Mouse (Mus musculus): ENCODE results near the gene Poll. TPM values are rescaled to one million over a fixed set of nuclear protein-coding genes. Genes with fewer than 3 reads are reported as not detected.

Poll gene
- polyA plus RNA-seq, 1 experiment from 2014 or later, result 5.8 TPM

- Histone ChIP-seq H3K4me3 (ENCODE audit: low read depth, low read length) (no peak overlapping the region), H3K9me3 (ENCODE audit: control insufficient read depth) (no peaks in the 10 kb centered on the region), H3K27ac (ENCODE audit: low read depth, low read length) (no peak overlapping the region), H3K36me3 (ENCODE audit: control insufficient read depth, insufficient read depth) (no peaks in the 10 kb centered on the region; the same call in 1 of the 2 replicates), H3K27me3 (replicated peaks; ENCODE audit: control insufficient read depth, insufficient read depth, low read length) (no peaks in the 10 kb centered on the region), H3K4me2 (replicated peaks; ENCODE audit: low read depth) (no peak overlapping the region), H3K9ac (ENCODE audit: low read depth, low read length) (no peak overlapping the region), H3K4me1 (replicated peaks; ENCODE audit: control insufficient read depth, insufficient read depth, low read length) (no peaks in the 10 kb centered on the region)
- ATAC-seq, result no peak
- 79% methylated on average over 6 of the region's 6 CpGs for WGBS
- no peak for TF ChIP-seq CTCF (IDR thresholded peaks at IDR 0.05; ENCODE audit: low read depth)
Observed at GRCm38 (mm10) chr19:45596434-45596833, 36.1 kb upstream of the Poll start.

- no peaks in the 10 kb centered on the region for H3K4me1 ChIP-seq (replicated peaks; ENCODE audit: control insufficient read depth, insufficient read depth, low read length)
- H3K27ac ChIP-seq (ENCODE audit: low read depth, low read length), result no peak overlapping the region
- no peak for ATAC-seq
- no peaks in the 10 kb centered on the region for H3K27me3 ChIP-seq (replicated peaks; ENCODE audit: control insufficient read depth, insufficient read depth, low read length)
- H3K4me3 ChIP-seq (ENCODE audit: low read depth, low read length), result no peak overlapping the region
- 66% methylated on average over 7 of the region's 7 CpGs for WGBS
- H3K4me2 ChIP-seq (replicated peaks; ENCODE audit: low read depth), result no peak overlapping the region
- no peak for TF ChIP-seq CTCF (IDR thresholded peaks at IDR 0.05; ENCODE audit: low read depth)
- no peaks in the 10 kb centered on the region for H3K9me3 ChIP-seq (ENCODE audit: control insufficient read depth)
- H3K36me3 ChIP-seq (ENCODE audit: control insufficient read depth, insufficient read depth), result no peaks in the 10 kb centered on the region; the same call in 1 of the 2 replicates
- no peak overlapping the region for H3K9ac ChIP-seq (ENCODE audit: low read depth, low read length)
Observed at GRCm38 (mm10) chr19:45596019-45596418, 35.7 kb upstream of the Poll start.

GRCm38 (mm10) chr19:45595481-45595880 is 35.1 kb upstream of the Poll start:
- no peak overlapping the region for H3K4me3 ChIP-seq (ENCODE audit: low read depth, low read length)
- H3K36me3 ChIP-seq (ENCODE audit: control insufficient read depth, insufficient read depth), result no peaks in the 10 kb centered on the region; the same call in 1 of the 2 replicates
- TF ChIP-seq CTCF (IDR thresholded peaks at IDR 0.05; ENCODE audit: low read depth), result no peak
- ATAC-seq, result no peak
- H3K9me3 ChIP-seq (ENCODE audit: control insufficient read depth), result no peaks in the 10 kb centered on the region
- 93% methylated on average over 6 of the region's 6 CpGs for WGBS
- H3K4me2 ChIP-seq (replicated peaks; ENCODE audit: low read depth), result no peak overlapping the region
- no peaks in the 10 kb centered on the region for H3K4me1 ChIP-seq (replicated peaks; ENCODE audit: control insufficient read depth, insufficient read depth, low read length)
- no peaks in the 10 kb centered on the region for H3K27me3 ChIP-seq (replicated peaks; ENCODE audit: control insufficient read depth, insufficient read depth, low read length)
- H3K9ac ChIP-seq (ENCODE audit: low read depth, low read length), result no peak overlapping the region
- no peak overlapping the region for H3K27ac ChIP-seq (ENCODE audit: low read depth, low read length)

- H3K36me3 ChIP-seq (ENCODE audit: control insufficient read depth, insufficient read depth), result no peaks in the 10 kb centered on the region
- no peaks in the 10 kb centered on the region for H3K27me3 ChIP-seq (replicated peaks; ENCODE audit: control insufficient read depth, insufficient read depth, low read length)
- no peak overlapping the region for H3K4me3 ChIP-seq (ENCODE audit: low read depth, low read length)
- no peak overlapping the region for H3K9ac ChIP-seq (ENCODE audit: low read depth, low read length)
- WGBS, result 92% methylated on average over 7 of the region's 7 CpGs
- no peak overlapping the region for H3K4me2 ChIP-seq (replicated peaks; ENCODE audit: low read depth)
- no peaks in the 10 kb centered on the region for H3K4me1 ChIP-seq (replicated peaks; ENCODE audit: control insufficient read depth, insufficient read depth, low read length)
- no peak for TF ChIP-seq CTCF (IDR thresholded peaks at IDR 0.05; ENCODE audit: low read depth)
- ATAC-seq, result no peak
- H3K9me3 ChIP-seq (ENCODE audit: control insufficient read depth), result no peaks in the 10 kb centered on the region
- H3K27ac ChIP-seq (ENCODE audit: low read depth, low read length), result no peak overlapping the region
Observed at GRCm38 (mm10) chr19:45594079-45594478, 33.7 kb upstream of the Poll start.

- Histone ChIP-seq H3K9ac (ENCODE audit: low read depth, low read length) (no peak overlapping the region), H3K36me3 (ENCODE audit: control insufficient read depth, insufficient read depth) (peaks cover 8% of the 10 kb centered on the region; the same call in 1 of the 2 replicates), H3K4me2 (replicated peaks; ENCODE audit: low read depth) (no peak overlapping the region), H3K27ac (ENCODE audit: low read depth, low read length) (no peak overlapping the region), H3K4me1 (replicated peaks; ENCODE audit: control insufficient read depth, insufficient read depth, low read length) (no peaks in the 10 kb centered on the region), H3K27me3 (replicated peaks; ENCODE audit: control insufficient read depth, insufficient read depth, low read length) (no peaks in the 10 kb centered on the region), H3K9me3 (ENCODE audit: control insufficient read depth) (no peaks in the 10 kb centered on the region), H3K4me3 (ENCODE audit: low read depth, low read length) (no peak overlapping the region)
- WGBS, result 95% methylated on average over 9 of the region's 9 CpGs
- ATAC-seq, result no peak
- TF ChIP-seq CTCF (IDR thresholded peaks at IDR 0.05; ENCODE audit: low read depth), result no peak
Observed at GRCm38 (mm10) chr19:45592916-45593315, 32.6 kb upstream of the Poll start.

GRCm38 (mm10) chr19:45591704-45592103 is 31.4 kb upstream of the Poll start:
- ATAC-seq, result no peak
- Histone ChIP-seq H3K4me2 (replicated peaks; ENCODE audit: low read depth) (no peak overlapping the region), H3K27ac (ENCODE audit: low read depth, low read length) (no peak overlapping the region), H3K4me3 (ENCODE audit: low read depth, low read length) (no peak overlapping the region), H3K36me3 (ENCODE audit: control insufficient read depth, insufficient read depth) (peaks cover 9% of the 10 kb centered on the region; the same call in 1 of the 2 replicates), H3K27me3 (replicated peaks; ENCODE audit: control insufficient read depth, insufficient read depth, low read length) (no peaks in the 10 kb centered on the region), H3K4me1 (replicated peaks; ENCODE audit: control insufficient read depth, insufficient read depth, low read length) (no peaks in the 10 kb centered on the region), H3K9ac (ENCODE audit: low read depth, low read length) (no peak overlapping the region), H3K9me3 (ENCODE audit: control insufficient read depth) (no peaks in the 10 kb centered on the region)
- 60% methylated on average over 7 of the region's 7 CpGs for WGBS
- no peak for TF ChIP-seq CTCF (IDR thresholded peaks at IDR 0.05; ENCODE audit: low read depth)

- no peak for ATAC-seq
- WGBS, result 93% methylated on average over 6 of the region's 6 CpGs
Observed at GRCm38 (mm10) chr19:45589761-45590160, 29.4 kb upstream of the Poll start.

More at GRCm38 (mm10) chr19:45589761-45590160, 29.4 kb upstream of the Poll start:
- peaks cover 9% of the 10 kb centered on the region; the same call in 1 of the 2 replicates for H3K36me3 ChIP-seq (ENCODE audit: control insufficient read depth, insufficient read depth)
- H3K4me2 ChIP-seq (replicated peaks; ENCODE audit: low read depth), result no peak overlapping the region
- no peak for TF ChIP-seq CTCF (IDR thresholded peaks at IDR 0.05; ENCODE audit: low read depth)
- no peak overlapping the region for H3K9ac ChIP-seq (ENCODE audit: low read depth, low read length)
- no peaks in the 10 kb centered on the region for H3K4me1 ChIP-seq (replicated peaks; ENCODE audit: control insufficient read depth, insufficient read depth, low read length)
- H3K4me3 ChIP-seq (ENCODE audit: low read depth, low read length), result no peak overlapping the region
- no peak overlapping the region for H3K27ac ChIP-seq (ENCODE audit: low read depth, low read length)
- no peaks in the 10 kb centered on the region for H3K27me3 ChIP-seq (replicated peaks; ENCODE audit: control insufficient read depth, insufficient read depth, low read length)
- H3K9me3 ChIP-seq (ENCODE audit: control insufficient read depth), result no peaks in the 10 kb centered on the region

Measured in intestine, postnatal 0 days (tissue).